Mouse (Mus musculus) adrenal gland, postnatal 4 days (tissue): ENCODE measurements around the gene Tgfb3. TPM values are rescaled to one million over a fixed set of nuclear protein-coding genes. Genes with fewer than 3 reads are reported as not detected.

Experiments used
- DNase-seq, 2 experiments: peaks; one replicate each; pipeline ENCODE4 v3.0.0; 2021 to 2022; ENCODE audit warnings: low spot score in 2 of 2, mixed read lengths in 2 of 2
- total RNA-seq, 2 experiments: library from RNA; stranded (reverse); gene quantifications; 2 replicates each; pipeline ENCODE4 v1.2.3; 2021

The Tgfb3 gene
- total RNA-seq, 2 experiments from 2014 or later, result 19.8 to 23.4 TPM

- DNase-seq, result no peak
These were observed 47.9 kb downstream of the Tgfb3 start for GRCm38 (mm10) chr12:86030932-86031331.

DNA sequence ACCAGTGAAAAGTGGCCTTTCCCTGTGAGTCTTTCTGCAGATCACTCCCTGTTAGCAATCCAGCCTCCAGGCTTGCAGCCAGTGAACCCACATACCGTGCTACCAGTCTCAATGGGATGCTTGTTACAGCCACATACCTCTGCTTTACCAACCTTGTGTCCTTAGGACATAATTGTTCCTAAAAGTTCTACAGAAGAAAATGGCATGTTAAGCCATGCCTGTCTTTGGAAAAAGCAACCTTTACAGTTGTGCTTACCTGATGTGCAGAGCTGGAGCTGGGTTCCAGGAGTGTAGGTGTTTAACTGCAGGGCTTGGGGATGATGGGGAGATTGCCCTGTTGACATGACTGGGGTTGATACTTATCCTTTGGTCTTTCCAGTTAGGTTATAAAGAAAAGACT, 51.1 kb downstream of the Tgfb3 start:
- DNase-seq, result no peak

- DNase-seq, result no peak
These were observed 51.8 kb downstream of the Tgfb3 start for GRCm38 (mm10) chr12:86027000-86027399.

DNA sequence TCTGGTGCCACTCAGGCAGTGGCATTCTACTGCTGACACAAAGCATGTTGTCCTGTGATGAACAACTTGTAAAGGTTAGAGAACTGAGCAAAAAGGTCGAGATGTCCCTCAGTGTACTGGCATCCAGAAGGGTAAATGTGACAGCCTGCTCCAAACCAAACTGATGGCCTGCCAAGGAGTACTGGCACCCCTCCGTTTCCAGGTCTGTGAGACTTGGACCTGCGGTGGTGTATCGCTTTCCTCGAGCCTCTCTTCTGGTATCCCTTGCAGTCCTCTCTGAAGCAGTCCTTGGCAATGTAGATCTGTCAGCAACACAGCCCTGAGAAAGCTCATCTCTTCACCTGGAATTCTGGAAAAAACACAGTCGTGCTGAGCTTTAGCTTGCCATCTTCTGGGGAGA, 53.4 kb downstream of the Tgfb3 start:
- no peak for DNase-seq

- DNase-seq, result no peak
These were observed 54.4 kb downstream of the Tgfb3 start for GRCm38 (mm10) chr12:86024426-86024825.

DNA sequence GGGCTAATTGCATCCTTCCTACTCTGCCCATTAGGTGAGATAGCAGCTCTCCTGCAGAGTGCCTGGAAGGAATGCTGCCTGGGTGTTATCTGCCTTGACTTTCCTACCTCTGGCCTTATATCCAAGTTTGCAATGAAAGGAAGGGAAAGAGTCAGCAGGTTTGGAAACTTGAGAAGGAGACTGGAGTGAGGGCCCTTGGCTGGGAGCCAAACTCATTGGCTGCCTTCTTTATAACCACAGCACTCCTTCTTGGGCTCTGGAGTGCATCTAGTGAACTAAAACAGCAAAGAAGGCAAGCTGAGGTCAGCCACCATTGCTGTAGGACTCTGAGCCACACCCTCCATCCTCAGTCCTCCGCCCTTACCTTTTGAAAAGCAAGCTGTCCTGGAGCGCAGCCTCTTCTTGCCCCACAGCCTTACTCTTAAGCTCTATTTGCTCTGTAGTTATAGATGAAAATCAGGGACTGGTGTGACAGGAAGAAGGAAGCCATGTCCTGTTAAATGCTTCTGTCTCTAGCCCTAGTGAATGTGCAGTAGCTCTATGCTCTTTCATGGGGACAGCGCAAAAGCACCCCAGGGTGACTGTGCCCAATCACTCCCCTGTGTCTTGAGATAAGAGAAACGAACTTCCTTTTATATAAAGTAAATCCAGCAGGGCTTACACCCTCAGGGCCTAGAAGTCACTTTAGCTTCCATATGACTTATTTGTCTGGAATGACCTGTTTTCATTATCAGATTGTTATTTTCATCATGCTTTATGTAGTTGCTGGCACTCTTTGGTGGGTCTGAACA, 55.6 kb downstream of the Tgfb3 start:
- no peak for DNase-seq

DNA sequence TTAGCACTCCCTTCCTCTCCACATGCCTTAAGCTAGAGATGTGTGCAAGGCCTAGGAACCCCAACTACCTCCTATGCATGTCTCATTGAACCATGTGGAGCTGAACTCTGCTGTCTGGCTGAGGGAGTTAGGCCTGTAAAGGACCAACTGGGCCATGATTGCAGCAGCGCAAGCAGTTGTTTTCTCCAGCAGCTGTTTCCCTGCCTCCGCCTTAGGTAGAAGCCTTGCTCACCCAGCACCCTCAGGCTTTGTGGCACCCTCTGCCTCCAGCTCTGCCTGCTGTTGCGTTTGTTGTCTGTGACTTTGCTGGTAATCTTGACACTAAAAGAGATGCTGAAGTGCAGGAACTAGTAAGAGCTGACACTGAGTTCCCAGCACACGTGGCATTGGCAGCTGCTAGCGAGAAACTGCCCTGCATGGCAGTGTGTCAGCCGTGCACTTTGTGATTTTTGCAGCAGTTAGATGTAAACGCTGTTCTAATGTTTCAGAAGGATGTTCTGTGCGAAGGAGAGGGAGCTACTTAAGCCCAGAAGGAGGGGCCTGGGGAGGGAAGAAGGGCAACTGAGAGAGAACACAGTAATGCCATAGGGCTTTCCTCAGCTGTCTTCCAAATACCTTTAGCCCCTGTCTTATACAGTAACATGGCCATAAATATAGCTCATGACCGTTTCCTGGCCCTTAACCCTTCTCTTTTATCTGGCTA, 56.4 kb downstream of the Tgfb3 start:
- DNase-seq, result no peak

- no peak for DNase-seq
These were observed 57.3 kb downstream of the Tgfb3 start for GRCm38 (mm10) chr12:86021583-86021982.

DNA sequence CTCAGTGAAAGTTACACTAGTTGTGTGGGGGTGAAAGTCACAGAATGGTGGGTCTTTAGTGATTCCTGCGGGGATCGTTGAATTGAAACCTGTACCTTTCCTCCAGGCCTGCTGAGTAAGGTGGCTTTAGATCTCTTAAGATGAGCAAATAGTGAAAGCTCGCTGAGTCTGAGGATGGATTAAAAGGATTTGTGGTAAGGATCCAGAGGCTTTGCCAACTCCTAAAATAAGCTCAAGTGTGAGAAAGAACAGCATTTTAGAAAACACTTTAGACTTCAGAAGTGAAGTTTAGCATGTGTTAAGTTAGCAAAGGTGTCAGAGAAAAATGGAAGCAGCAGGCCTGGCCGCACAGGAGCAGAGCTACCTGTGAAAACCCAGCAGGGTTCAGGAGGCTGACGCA, 61.5 kb downstream of the Tgfb3 start:
- no peak for DNase-seq

DNA sequence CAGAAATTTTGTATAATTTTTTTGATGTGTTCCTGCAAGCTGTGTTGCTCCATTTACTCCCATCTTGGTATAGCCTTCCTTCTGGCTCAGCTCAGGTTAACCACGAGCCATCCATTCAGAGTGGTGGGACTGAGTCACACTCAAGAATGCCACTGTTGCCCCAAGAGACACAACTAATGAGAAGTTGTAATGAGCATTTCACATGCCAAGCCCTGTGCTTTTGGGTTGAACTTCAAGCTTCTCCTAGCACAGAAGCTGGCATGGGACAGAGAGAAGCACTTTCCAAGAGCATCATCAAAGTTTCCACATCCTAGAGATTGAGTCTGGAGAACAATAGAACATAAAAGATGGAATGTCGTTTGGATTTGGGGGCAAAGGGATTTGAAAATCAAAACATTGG, 63.7 kb downstream of the Tgfb3 start:
- no peak for DNase-seq

DNA sequence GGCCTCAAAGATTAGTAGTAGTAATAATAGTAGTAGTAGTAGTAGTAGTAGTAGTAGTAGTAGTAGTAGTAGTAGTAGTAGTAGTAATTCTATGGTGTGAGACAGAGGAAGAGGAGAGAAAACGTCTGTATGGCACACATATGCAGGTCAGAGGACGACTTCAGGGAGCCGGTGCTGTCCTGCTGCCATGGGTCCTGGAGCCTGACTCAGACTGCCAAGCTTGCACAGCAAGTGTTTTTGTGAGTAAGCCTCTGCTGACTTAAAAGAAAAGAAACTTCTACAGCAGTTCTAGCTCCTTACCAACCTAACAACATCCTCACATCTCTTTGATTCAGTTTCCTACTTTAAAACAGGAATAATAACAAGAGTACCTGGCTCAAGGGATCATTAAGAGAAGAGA, 64.2 kb downstream of the Tgfb3 start:
- no peak for DNase-seq

DNA sequence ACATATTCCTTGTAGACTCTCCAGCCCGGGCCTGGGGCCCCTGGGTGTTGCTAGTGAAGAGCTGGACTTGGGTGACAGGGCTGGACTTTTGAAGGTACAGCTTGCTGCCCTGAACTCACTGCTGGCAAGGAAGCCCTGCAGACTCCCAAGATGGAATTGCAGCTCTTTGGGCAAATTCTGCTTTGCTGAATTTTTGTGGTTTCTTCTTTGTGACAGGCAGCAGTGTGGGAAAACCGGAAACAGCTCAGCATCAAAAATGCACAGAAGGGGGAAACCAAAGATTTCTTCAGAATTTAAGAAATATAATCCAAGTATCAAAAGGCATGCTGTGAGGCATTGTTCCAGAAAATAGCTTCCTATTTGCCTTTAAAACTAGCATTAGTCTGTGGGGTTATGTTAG, 64.7 kb downstream of the Tgfb3 start:
- no peak for DNase-seq

- DNase-seq, result no peak
These were observed 66.6 kb downstream of the Tgfb3 start for GRCm38 (mm10) chr12:86012195-86012594.

GRCm38 (mm10) chr12:86010656-86011055, 68.2 kb downstream of the Tgfb3 start:
- no peak for DNase-seq

GRCm38 (mm10) chr12:86007377-86007776, 71.5 kb downstream of the Tgfb3 start:
- DNase-seq, result no peak

Other genes with a start within 250 kb of the Tgfb3 start
- 10 to 100 TPM; 30.7 to 34.2 TPM for gene Ift43, start 3.5 kb upstream of the Tgfb3 start, total RNA-seq
- gene Gpatch2l, start 162.8 kb upstream of the Tgfb3 start, total RNA-seq, result 10 to 100 TPM; 27.9 to 29.3 TPM